Mouse (Mus musculus): Measurements from ENCODE around the gene Prmt2. TPM values are rescaled to one million over a fixed set of nuclear protein-coding genes. Genes with fewer than 3 reads are reported as not detected.
A peak's percentile ranks its signal among the peaks of the same experiment; 100 is the strongest.

The Prmt2 gene
- polyA plus RNA-seq (2015; fragmentation: Nextera tagmentation; extraction: Ambion mirVana) = 26.3 and 28.0 TPM in 2 replicates

DNA sequence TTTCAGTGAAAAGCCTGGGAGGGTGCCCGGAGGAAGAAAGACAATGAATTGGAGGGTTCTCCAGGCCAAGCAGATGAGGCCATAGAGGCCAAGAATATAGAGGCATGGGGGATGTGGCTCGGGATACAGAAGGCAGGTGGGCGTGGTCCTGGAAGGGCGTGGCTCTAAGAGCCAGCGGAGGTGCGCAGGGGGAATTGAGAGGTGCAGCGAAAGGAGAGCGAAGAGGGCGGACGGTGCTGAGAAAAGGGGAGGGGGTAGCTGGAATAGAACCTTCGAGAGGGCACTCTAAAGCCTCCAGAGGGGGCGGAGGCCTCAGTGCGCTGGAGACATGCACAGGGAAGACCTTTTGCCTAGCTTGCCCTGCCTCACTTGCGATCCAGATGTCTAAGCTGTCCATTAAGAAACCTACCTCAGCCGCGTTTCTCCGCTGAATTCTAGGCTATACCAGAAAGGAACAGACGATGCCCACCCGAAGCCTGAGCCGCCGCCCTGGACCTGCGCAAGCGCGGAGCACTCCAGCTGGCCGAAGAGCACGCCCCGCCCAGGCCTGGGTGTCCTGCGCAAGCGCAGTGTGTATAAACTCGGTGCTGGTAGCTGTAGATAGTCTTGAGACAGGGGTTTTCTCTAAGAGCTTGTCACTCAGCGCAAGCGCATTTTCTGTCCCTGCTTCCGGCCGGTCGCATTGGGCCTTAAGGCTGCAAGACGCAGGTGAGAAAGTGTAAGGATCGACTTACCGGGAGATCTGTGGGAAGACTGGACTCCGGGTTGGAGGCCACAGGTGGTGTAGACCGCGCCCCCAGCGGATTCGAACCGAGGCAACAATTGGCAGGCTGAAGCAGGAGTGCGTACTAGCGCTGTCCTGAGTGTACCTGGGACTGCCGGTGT is at the start of gene Prmt2:
Gene Prmt2, minus strand, starts transcription at position 525 of the 885 bp plus-strand sequence.
- peak within 1 kb of the TSS; percentile 67 for H3K4me2 ChIP-seq (replicated peaks; ENCODE audit: low read depth)
- peak within 1 kb of the TSS; percentile 59 for H3K27ac ChIP-seq (replicated peaks)
- peak; percentile 94 for DNase-seq (ENCODE audit: low spot score)
- no peaks in the 10 kb centered on the region for H3K9me3 ChIP-seq (ENCODE audit: control insufficient read depth, low read length)
- H3K36me3 ChIP-seq (ENCODE audit: control insufficient read depth, insufficient read depth, low read length) = no peaks in the 10 kb centered on the region
- ATAC-seq (ENCODE audit: low FRiP score, low TSS enrichment) = peak; percentile 97
- no peaks in the 10 kb centered on the region for H3K4me1 ChIP-seq (replicated peaks; ENCODE audit: control insufficient read depth, insufficient read depth)
- WGBS = under 1% methylated on average over 47 of the region's 47 CpGs
- H3K9ac ChIP-seq (ENCODE audit: low read length) = peak within 1 kb of the TSS; percentile 61
- no peaks in the 10 kb centered on the region for H3K27me3 ChIP-seq (ENCODE audit: control insufficient read depth, insufficient read depth, low read length)
- H3K4me3 ChIP-seq (ENCODE audit: low read depth, low read length) = peak within 1 kb of the TSS; percentile 81
- TF ChIP-seq EP300 (optimal IDR thresholded peaks at IDR 0.05) = no peak
- TF ChIP-seq CTCF (IDR thresholded peaks at IDR 0.05; ENCODE audit: low read depth) = peak; percentile 50

- Histone ChIP-seq H3K36me3 (ENCODE audit: control insufficient read depth, insufficient read depth, low read length) (peaks cover 31% of the 10 kb centered on the region), H3K27me3 (ENCODE audit: control insufficient read depth, insufficient read depth, low read length) (no peaks in the 10 kb centered on the region), H3K4me3 (ENCODE audit: low read depth, low read length) (no peak overlapping the region), H3K4me2 (replicated peaks; ENCODE audit: low read depth) (no peak overlapping the region), H3K27ac (replicated peaks) (no peak overlapping the region), H3K9ac (ENCODE audit: low read length) (no peak overlapping the region), H3K9me3 (ENCODE audit: control insufficient read depth, low read length) (no peaks in the 10 kb centered on the region), H3K4me1 (replicated peaks; ENCODE audit: control insufficient read depth, insufficient read depth) (no peaks in the 10 kb centered on the region)
- no peak for TF ChIP-seq CTCF (IDR thresholded peaks at IDR 0.05; ENCODE audit: low read depth)
- ATAC-seq (ENCODE audit: low FRiP score, low TSS enrichment) (no peak), DNase-seq (ENCODE audit: low spot score) (no peak)
- WGBS = 72% methylated on average over 5 of the region's 5 CpGs
These were observed 41.0 kb upstream of the Prmt2 start for GRCm38 (mm10) chr10:76278541-76279097.

DNA sequence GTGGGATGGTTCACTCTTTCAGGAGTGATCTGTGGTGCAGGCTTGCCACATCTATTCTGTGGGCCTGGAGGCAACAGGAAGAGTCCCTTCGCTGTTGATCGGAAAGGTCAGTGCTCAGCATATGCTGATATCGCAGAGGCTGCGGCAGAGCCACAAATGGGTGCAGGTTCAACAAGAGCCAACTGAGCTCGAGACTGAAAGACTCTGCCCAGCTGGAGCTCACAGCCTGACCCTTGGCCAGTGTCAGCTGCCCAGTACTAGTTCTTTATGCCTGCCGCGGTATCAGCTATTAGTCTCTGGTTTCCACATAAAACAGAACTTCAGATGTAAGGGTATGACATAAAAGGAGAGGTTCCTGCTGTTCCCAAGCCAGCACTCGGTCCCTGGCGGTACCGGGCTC is 37.6 kb upstream of the Prmt2 start:
- Histone ChIP-seq H3K27me3 (ENCODE audit: control insufficient read depth, insufficient read depth, low read length) (no peaks in the 10 kb centered on the region), H3K4me2 (replicated peaks; ENCODE audit: low read depth) (no peak overlapping the region), H3K9me3 (ENCODE audit: control insufficient read depth, low read length) (no peaks in the 10 kb centered on the region), H3K27ac (replicated peaks) (no peak overlapping the region), H3K4me1 (replicated peaks; ENCODE audit: control insufficient read depth, insufficient read depth) (no peaks in the 10 kb centered on the region), H3K36me3 (ENCODE audit: control insufficient read depth, insufficient read depth, low read length) (peaks cover 32% of the 10 kb centered on the region), H3K4me3 (ENCODE audit: low read depth, low read length) (no peak overlapping the region), H3K9ac (ENCODE audit: low read length) (no peak overlapping the region)
- WGBS = 82% methylated on average over 10 of the region's 10 CpGs
- no peak for DNase-seq (ENCODE audit: low spot score)
- TF ChIP-seq CTCF (IDR thresholded peaks at IDR 0.05; ENCODE audit: low read depth) (no peak), EP300 (optimal IDR thresholded peaks at IDR 0.05) (no peak)
- ATAC-seq (ENCODE audit: low FRiP score, low TSS enrichment) = no peak

DNA sequence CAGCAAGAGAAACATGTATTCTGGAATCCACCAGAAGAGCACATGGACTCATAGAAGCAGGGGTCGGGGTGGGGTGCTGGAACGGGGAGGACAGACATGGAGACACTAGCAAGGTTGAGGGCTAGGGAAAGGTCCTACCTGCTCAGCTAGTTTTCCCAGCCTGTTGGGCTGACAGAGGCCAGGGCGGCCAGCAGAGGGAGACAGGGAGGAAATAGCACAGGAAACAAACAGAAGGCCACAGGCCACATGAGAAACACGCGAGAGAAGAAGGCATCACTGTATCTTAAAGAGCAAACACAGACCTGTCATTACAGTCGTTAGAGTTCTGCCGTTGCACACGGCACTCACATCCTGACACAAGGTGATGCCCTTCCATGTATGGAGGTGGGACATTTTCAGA is 33.6 kb upstream of the Prmt2 start:
- H3K4me2 ChIP-seq (replicated peaks; ENCODE audit: low read depth) = no peak overlapping the region
- ATAC-seq (ENCODE audit: low FRiP score, low TSS enrichment) (peak; percentile 32; the same call in 1 of the 2 replicates), DNase-seq (ENCODE audit: low spot score) (peak; percentile 74)
- H3K27me3 ChIP-seq (ENCODE audit: control insufficient read depth, insufficient read depth, low read length) = no peaks in the 10 kb centered on the region
- H3K9me3 ChIP-seq (ENCODE audit: control insufficient read depth, low read length) = no peaks in the 10 kb centered on the region
- H3K9ac ChIP-seq (ENCODE audit: low read length) = no peak overlapping the region
- no peak overlapping the region for H3K4me3 ChIP-seq (ENCODE audit: low read depth, low read length)
- no peak overlapping the region for H3K27ac ChIP-seq (replicated peaks)
- TF ChIP-seq CTCF (IDR thresholded peaks at IDR 0.05; ENCODE audit: low read depth) (peak; percentile 80), EP300 (optimal IDR thresholded peaks at IDR 0.05) (no peak)
- WGBS = 38% methylated on average over 8 of the region's 8 CpGs
- peaks cover 24% of the 10 kb centered on the region for H3K36me3 ChIP-seq (ENCODE audit: control insufficient read depth, insufficient read depth, low read length)
- H3K4me1 ChIP-seq (replicated peaks; ENCODE audit: control insufficient read depth, insufficient read depth) = no peaks in the 10 kb centered on the region

- H3K4me3 ChIP-seq (ENCODE audit: low read depth, low read length) = no peak overlapping the region
- DNase-seq (ENCODE audit: low spot score) (peak; percentile 55), ATAC-seq (ENCODE audit: low FRiP score, low TSS enrichment) (peak; percentile 67)
- H3K9ac ChIP-seq (ENCODE audit: low read length) = no peak overlapping the region
- TF ChIP-seq CTCF (IDR thresholded peaks at IDR 0.05; ENCODE audit: low read depth) = no peak
- no peak for TF ChIP-seq EP300 (optimal IDR thresholded peaks at IDR 0.05)
- no peaks in the 10 kb centered on the region for H3K4me1 ChIP-seq (replicated peaks; ENCODE audit: control insufficient read depth, insufficient read depth)
- WGBS = 56% methylated on average over 4 of the region's 4 CpGs
- no peak overlapping the region for H3K4me2 ChIP-seq (replicated peaks; ENCODE audit: low read depth)
- H3K27ac ChIP-seq (replicated peaks) = 0 out of 2 replicates have a peak overlapping the region, but pooled peaks have one; percentile 18
- H3K9me3 ChIP-seq (ENCODE audit: control insufficient read depth, low read length) = no peaks in the 10 kb centered on the region
- H3K36me3 ChIP-seq (ENCODE audit: control insufficient read depth, insufficient read depth, low read length) = peaks cover 17% of the 10 kb centered on the region
- H3K27me3 ChIP-seq (ENCODE audit: control insufficient read depth, insufficient read depth, low read length) = no peaks in the 10 kb centered on the region
These were observed 24.8 kb upstream of the Prmt2 start for GRCm38 (mm10) chr10:76262431-76262830.

DNA sequence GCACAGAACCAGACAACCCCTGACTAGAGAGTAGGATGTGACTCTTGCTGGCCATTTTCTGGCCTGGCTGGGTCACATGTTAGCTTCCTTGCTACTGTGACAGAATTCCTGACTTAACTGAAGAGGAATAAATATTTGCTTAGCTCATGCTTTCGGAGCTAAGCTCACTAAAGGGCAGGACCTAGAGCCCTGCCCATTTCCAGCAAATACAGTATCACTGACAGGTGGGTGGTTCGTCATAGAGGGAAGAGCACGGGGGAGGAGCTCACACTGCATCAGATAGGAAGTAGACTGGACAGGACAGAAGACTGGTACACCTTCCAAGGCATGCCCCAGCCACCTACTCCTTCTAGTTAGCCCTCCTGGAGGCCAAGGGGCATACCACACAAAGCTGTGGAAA is 23.8 kb upstream of the Prmt2 start:
- DNase-seq (ENCODE audit: low spot score) (peak; percentile 46), ATAC-seq (ENCODE audit: low FRiP score, low TSS enrichment) (peak; percentile 88)
- no peaks in the 10 kb centered on the region for H3K4me1 ChIP-seq (replicated peaks; ENCODE audit: control insufficient read depth, insufficient read depth)
- no peaks in the 10 kb centered on the region for H3K9me3 ChIP-seq (ENCODE audit: control insufficient read depth, low read length)
- no peak overlapping the region for H3K4me3 ChIP-seq (ENCODE audit: low read depth, low read length)
- no peak overlapping the region for H3K27ac ChIP-seq (replicated peaks)
- H3K9ac ChIP-seq (ENCODE audit: low read length) = no peak overlapping the region
- 50% methylated on average over 3 of the region's 3 CpGs for WGBS
- H3K36me3 ChIP-seq (ENCODE audit: control insufficient read depth, insufficient read depth, low read length) = peaks cover 14% of the 10 kb centered on the region
- no peaks in the 10 kb centered on the region for H3K27me3 ChIP-seq (ENCODE audit: control insufficient read depth, insufficient read depth, low read length)
- no peak overlapping the region for H3K4me2 ChIP-seq (replicated peaks; ENCODE audit: low read depth)
- TF ChIP-seq CTCF (IDR thresholded peaks at IDR 0.05; ENCODE audit: low read depth) (no peak), EP300 (optimal IDR thresholded peaks at IDR 0.05) (no peak)

All from stomach, postnatal 0 days (tissue).